Mouse (Mus musculus) kidney, adult 2 months (tissue): ENCODE results near the gene Lman1l. TPM values are rescaled to one million over a fixed set of nuclear protein-coding genes. Genes with fewer than 3 reads are reported as not detected.
A peak's percentile ranks its signal among the peaks of the same experiment; 100 is the strongest.

Source experiments
- DNase-seq: peaks from one replicate; pipeline ENCODE4 v3.0.0; 2021
- H3K27ac ChIP-seq: fragments of 200-500 bp; 2 replicates; pipeline ENCODE4 v1.5.1; 2012; ENCODE audit warnings: low read depth, low read length, control low read depth, inconsistent platforms; ENCODE audit not compliant: insufficient read depth
- H3K27me3 ChIP-seq: fragments of 200-500 bp; replicated peaks from 2 replicates; pipeline ENCODE4 v1.6.1; 2012; ENCODE audit warnings: mild to moderate bottlenecking, moderate library complexity, low read length, inconsistent platforms; ENCODE audit not compliant: control insufficient read depth, insufficient read depth
- H3K36me3 ChIP-seq: fragments of 200-500 bp; 2 replicates; pipeline ENCODE4 v1.6.1; 2012; ENCODE audit warnings: mild to moderate bottlenecking, moderate library complexity, low read length, inconsistent platforms; ENCODE audit not compliant: control insufficient read depth, insufficient read depth
- H3K4me1 ChIP-seq: fragments of 200-500 bp; 2 replicates; pipeline ENCODE4 v1.6.1; 2011; ENCODE audit warnings: low read length; ENCODE audit not compliant: control insufficient read depth, insufficient read depth
- H3K4me3 ChIP-seq: fragments of 200-500 bp; 2 replicates; pipeline ENCODE4 v1.5.1; 2011; ENCODE audit warnings: mild to moderate bottlenecking, low read depth, low read length, control low read depth; ENCODE audit not compliant: insufficient read depth
- CTCF ChIP-seq: fragments of 200-500 bp; conservative IDR thresholded peaks from 2 replicates; pipeline ENCODE4 v1.5.1; 2011; ENCODE audit warnings: low read depth, mild to moderate bottlenecking, control low read depth, low read length, moderate library complexity, mixed read lengths; ENCODE audit not compliant: insufficient read depth, insufficient read length
- POLR2A ChIP-seq: fragments of 200-500 bp; IDR thresholded peaks from one replicate; pipeline ENCODE4 v1.6.1; 2011; ENCODE audit warnings: low read depth, low read length, control low read depth
- WGBS: fragments of 180-500 bp; shearing (Covaris S2); methylation state at CpG from one replicate; pipeline ENCODE4 v1.1.7; 2018; 5-methylcytosine and 5-hydroxymethylcytosine counted together
- polyA plus RNA-seq: library from polyadenylated mRNA; depleted of rRNA; stranded (reverse); fragments of >200 nt; gene quantifications from 2 replicates; pipeline ENCODE4 v1.2.3, GENCODE M21; 2012

The Lman1l gene
- polyA plus RNA-seq, 1 experiment: not detected

DNA sequence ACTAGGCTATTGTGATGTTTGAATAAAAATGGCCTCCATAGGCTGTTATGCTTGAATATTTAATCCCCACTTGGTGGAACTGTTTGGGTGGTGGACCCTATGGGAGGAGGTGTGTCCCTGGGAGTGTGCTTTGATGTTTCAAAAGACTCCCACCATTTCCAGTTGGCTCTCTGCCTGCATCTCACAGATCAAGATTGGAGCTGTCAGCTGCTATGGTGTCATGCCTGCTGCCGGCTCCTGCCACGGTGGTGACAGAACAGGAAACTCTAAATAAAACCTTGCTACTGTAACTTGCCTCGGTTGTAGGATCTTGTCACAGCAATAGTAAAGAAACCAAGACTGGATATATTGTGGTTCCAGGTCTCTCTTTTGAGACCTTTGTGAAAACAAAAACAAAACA, 41.0 kb upstream of the Lman1l start:
- H3K4me1 ChIP-seq: no peaks in the 10 kb centered on the region
- H3K36me3 ChIP-seq: no peaks in the 10 kb centered on the region
- H3K4me3 ChIP-seq: no peak overlapping the region
- WGBS: 59% methylated on average over 3 of the region's 3 CpGs
- H3K27me3 ChIP-seq: no peaks in the 10 kb centered on the region
- no peak overlapping the region for H3K27ac ChIP-seq
- no peak for DNase-seq
- TF ChIP-seq POLR2A (no peak), CTCF (no peak)

DNA sequence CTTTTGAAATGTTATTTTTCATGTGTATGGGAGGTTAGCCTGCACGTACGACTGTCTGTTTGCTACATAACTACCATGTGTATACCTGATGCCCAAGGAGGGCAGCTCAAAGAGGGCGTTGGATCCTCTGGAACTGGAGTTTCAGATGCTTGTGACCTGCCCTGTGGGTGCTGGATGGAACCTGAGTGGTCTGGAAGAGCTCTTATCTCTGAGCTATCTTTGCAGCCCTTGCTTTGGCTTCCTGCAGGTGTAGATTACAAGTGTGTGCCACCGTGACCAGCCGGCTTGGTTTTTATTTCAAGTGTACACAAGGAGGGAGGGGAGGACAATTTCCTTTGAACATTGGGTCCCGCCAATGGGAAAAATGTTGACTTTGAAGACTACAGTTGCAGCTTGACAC, 39.9 kb upstream of the Lman1l start:
- H3K36me3 ChIP-seq: no peaks in the 10 kb centered on the region
- H3K27me3 ChIP-seq: no peaks in the 10 kb centered on the region
- H3K4me1 ChIP-seq: no peaks in the 10 kb centered on the region; the same call in 1 of the 2 replicates
- 55% methylated on average over 6 of the region's 6 CpGs for WGBS
- no peak overlapping the region for H3K4me3 ChIP-seq
- no peak overlapping the region for H3K27ac ChIP-seq
- TF ChIP-seq POLR2A (no peak), CTCF (no peak)
- DNase-seq: no peak

DNA sequence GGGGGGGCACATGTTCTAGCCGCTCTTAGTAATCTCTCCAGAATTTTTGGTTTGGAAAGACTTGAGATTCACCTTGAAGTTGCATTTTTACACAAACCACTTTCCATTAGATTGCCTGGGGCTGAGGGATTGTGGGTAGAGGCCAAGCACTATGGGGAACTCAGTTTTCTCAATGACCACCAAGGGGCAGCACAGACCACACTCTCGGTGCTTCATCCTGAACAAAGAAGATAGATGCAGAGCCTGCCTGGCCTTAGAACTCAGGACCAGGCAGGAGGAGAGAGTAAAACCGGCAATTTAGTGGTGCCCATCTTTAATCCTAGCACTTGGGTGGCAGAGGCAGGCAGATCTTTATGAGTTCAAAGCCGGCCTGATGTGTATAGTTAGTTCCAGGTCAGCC, 39.2 kb upstream of the Lman1l start:
- peak; percentile 89 for DNase-seq

DNA sequence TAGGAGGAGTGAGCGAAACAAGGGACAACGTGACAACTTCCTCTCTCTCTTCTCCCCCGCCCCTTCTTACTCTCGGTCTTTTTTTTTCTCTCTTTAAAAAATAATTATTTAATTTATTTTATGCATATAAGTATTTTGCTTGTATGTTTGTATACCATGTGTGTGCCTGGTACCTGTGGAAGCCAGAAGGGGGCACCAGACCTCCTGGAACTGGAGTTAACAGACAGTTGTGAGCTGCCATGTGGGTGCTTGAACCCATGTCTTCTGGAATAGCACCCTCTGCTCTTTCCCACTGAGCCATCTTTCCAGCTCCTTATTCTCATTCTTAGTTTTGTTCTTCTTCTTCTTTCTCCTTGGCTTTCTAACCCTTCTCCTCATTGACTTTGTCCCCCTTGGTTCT, 38.4 kb upstream of the Lman1l start:
- Histone ChIP-seq H3K4me3 (no peak overlapping the region), H3K36me3 (no peaks in the 10 kb centered on the region), H3K27me3 (no peaks in the 10 kb centered on the region), H3K4me1 (no peaks in the 10 kb centered on the region; the same call in 1 of the 2 replicates), H3K27ac (no peak overlapping the region)
- 79% methylated on average over 4 of the region's 4 CpGs for WGBS
- TF ChIP-seq POLR2A: no peak
- no peak for TF ChIP-seq CTCF
- no peak for DNase-seq

More for the DNA sequence above, 39.2 kb upstream of the Lman1l start:
- Histone ChIP-seq H3K27me3 (no peaks in the 10 kb centered on the region), H3K27ac (no peak overlapping the region), H3K36me3 (no peaks in the 10 kb centered on the region), H3K4me1 (no peaks in the 10 kb centered on the region; the same call in 1 of the 2 replicates), H3K4me3 (no peak overlapping the region)
- 10% methylated on average over 4 of the region's 4 CpGs for WGBS
- no peak for TF ChIP-seq POLR2A
- TF ChIP-seq CTCF: peak; percentile 98

DNA sequence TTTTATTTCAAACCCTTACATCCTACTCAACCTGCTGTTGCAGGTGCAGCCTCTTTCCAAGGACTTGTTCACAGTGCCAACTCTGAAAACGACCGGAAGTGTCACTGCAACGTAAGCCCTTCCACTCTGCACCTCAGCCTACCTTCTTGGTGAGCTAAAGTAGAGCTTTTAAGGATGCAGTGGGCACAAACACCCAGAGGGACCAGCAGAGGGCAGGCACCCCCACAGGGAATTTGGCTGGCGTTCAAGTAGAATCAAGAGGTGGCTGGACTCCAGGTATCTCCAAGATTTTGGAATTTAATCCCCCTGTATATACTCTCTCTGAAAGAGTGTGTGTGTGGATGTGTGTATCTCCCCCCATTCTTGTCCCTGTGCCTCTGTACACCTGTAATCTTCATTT, 37.3 kb upstream of the Lman1l start:
- DNase-seq: no peak
- Histone ChIP-seq H3K36me3 (no peaks in the 10 kb centered on the region), H3K27ac (no peak overlapping the region), H3K27me3 (no peaks in the 10 kb centered on the region), H3K4me1 (no peaks in the 10 kb centered on the region; the same call in 1 of the 2 replicates), H3K4me3 (no peak overlapping the region)
- TF ChIP-seq CTCF (no peak), POLR2A (no peak)
- WGBS: 64% methylated on average over 4 of the region's 4 CpGs

DNA sequence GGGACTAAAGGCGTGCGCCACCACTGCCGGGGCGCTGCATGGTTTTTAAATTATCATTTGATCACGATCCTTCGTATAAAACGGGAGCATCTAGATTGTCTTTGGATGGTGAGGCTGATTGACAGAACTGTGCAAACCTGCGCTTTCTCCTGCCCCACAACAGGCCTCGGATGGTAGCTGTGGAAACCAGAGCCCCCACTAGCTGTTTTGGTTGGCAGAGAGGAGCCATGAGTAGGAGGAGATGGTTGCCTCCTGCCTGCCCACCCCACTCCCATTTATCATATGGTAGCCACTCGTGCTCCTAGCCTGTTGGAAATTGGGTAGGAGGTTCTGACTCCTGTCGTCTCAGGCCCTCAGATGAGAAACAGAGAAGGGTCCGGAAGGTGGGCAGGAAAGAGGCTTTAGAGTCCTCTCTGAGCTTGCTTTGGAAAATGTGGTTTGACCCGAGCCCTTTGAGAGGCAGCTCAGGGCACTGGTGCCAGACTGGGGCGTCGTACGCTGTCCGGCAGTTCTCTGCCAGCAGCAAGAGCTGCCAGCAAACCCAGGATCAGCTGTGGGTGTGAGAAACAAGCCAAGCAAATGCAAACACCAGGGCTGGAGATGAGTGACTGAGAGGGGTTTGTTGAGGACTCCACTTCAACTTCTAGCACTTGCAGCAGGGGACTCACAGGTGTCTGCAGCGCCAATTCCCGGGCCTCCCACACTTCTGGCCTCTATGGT, 36.2 kb upstream of the Lman1l start:
- DNase-seq: no peak
- Histone ChIP-seq H3K27me3 (no peaks in the 10 kb centered on the region), H3K27ac (no peak overlapping the region), H3K36me3 (no peaks in the 10 kb centered on the region), H3K4me1 (no peaks in the 10 kb centered on the region; the same call in 1 of the 2 replicates), H3K4me3 (no peak overlapping the region)
- WGBS: 85% methylated on average over 19 of the region's 19 CpGs
- no peak for TF ChIP-seq CTCF
- TF ChIP-seq POLR2A: no peak

DNA sequence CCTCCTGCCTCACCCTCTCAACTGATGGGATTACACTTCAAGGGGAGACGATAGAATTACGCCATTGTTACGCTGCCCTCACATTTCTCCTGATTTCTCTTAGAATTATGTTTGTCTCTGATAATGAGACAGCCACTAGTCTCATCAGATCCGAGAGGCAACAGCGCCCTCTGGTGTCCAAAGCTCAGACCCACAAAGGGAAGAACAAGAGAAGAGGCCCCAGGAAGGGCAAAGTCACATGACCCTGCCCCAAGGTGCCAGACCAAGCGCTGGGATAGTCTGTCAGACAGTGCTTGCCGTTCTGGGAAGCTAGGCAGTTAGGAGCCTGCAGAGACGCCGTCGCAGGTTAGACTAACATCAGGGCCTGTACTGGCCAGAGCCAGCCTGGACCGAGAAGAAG, 35.2 kb upstream of the Lman1l start:
- no peak overlapping the region for H3K4me3 ChIP-seq
- peak; percentile 96 for DNase-seq

More for the DNA sequence above, 35.2 kb upstream of the Lman1l start:
- Histone ChIP-seq H3K36me3 (no peaks in the 10 kb centered on the region), H3K27ac (no peak overlapping the region), H3K4me1 (no peaks in the 10 kb centered on the region; the same call in 1 of the 2 replicates), H3K27me3 (no peaks in the 10 kb centered on the region)
- WGBS: 3% methylated on average over 11 of the region's 11 CpGs
- peak; percentile 94 for TF ChIP-seq CTCF
- no peak for TF ChIP-seq POLR2A
